Mouse (Mus musculus): ENCODE data around the gene Pfdn4. TPM values are rescaled to one million over a fixed set of nuclear protein-coding genes. Genes with fewer than 3 reads are reported as not detected.

Pfdn4 gene
- total RNA-seq, 2 experiments from 2014 or later: 11.8 to 12.9 TPM

- DNase-seq (ENCODE audit: low spot score): no peak
Observed at GRCm38 (mm10) chr2:170494784-170495710, 1.2 kb upstream of the Pfdn4 start.

GRCm38 (mm10) chr2:170497091-170497566 lies 901 bp downstream of the Pfdn4 start, which contains the start of gene Cyp24a1:
Cyp24a1 (minus strand) TSS chr2:170497145.
- DNase-seq (ENCODE audit: low spot score): peak; percentile 49

GRCm38 (mm10) chr2:170498011-170498410 lies 1.8 kb downstream of the Pfdn4 start:
- no peak for DNase-seq (ENCODE audit: low spot score)

- no peak for DNase-seq (ENCODE audit: low spot score)
Observed at GRCm38 (mm10) chr2:170503343-170503742, 7.1 kb downstream of the Pfdn4 start.

- no peak for DNase-seq (ENCODE audit: low spot score)
Observed at GRCm38 (mm10) chr2:170503983-170504382, 7.8 kb downstream of the Pfdn4 start.

- peak; percentile 81 for DNase-seq (ENCODE audit: low spot score)
Observed at GRCm38 (mm10) chr2:170507734-170508133, 11.5 kb downstream of the Pfdn4 start.

- peak; percentile 91 for DNase-seq (ENCODE audit: low spot score)
Observed at GRCm38 (mm10) chr2:170508821-170509220, 12.6 kb downstream of the Pfdn4 start.

- DNase-seq (ENCODE audit: low spot score): peak; percentile 90
Observed at GRCm38 (mm10) chr2:170511073-170511891, 15.1 kb downstream of the Pfdn4 start.

- no peak for DNase-seq (ENCODE audit: low spot score)
Observed at GRCm38 (mm10) chr2:170513756-170514155, 17.5 kb downstream of the Pfdn4 start.

- peak; percentile 45 for DNase-seq (ENCODE audit: low spot score)
Observed at GRCm38 (mm10) chr2:170520321-170520971, 24.2 kb downstream of the Pfdn4 start.

GRCm38 (mm10) chr2:170526513-170526912 lies 30.3 kb downstream of the Pfdn4 start:
- no peak for DNase-seq (ENCODE audit: low spot score)

- no peak for DNase-seq (ENCODE audit: low spot score)
Observed at GRCm38 (mm10) chr2:170528061-170528460, 31.8 kb downstream of the Pfdn4 start.

- no peak for DNase-seq (ENCODE audit: low spot score)
Observed at GRCm38 (mm10) chr2:170529766-170530165, 33.5 kb downstream of the Pfdn4 start.

GRCm38 (mm10) chr2:170530256-170530655 lies 34.0 kb downstream of the Pfdn4 start:
- DNase-seq (ENCODE audit: low spot score): no peak

- DNase-seq (ENCODE audit: low spot score): no peak
Observed at GRCm38 (mm10) chr2:170534116-170534802, 38.0 kb downstream of the Pfdn4 start.

- DNase-seq (ENCODE audit: low spot score): no peak
Observed at GRCm38 (mm10) chr2:170534803-170535174, 38.6 kb downstream of the Pfdn4 start.

GRCm38 (mm10) chr2:170535841-170536240 lies 39.6 kb downstream of the Pfdn4 start:
- DNase-seq (ENCODE audit: low spot score): no peak

- no peak for DNase-seq (ENCODE audit: low spot score)
Observed at GRCm38 (mm10) chr2:170539211-170539610, 43.0 kb downstream of the Pfdn4 start.

GRCm38 (mm10) chr2:170543625-170544024 lies 47.4 kb downstream of the Pfdn4 start:
- no peak for DNase-seq (ENCODE audit: low spot score)

GRCm38 (mm10) chr2:170544159-170544558 lies 47.9 kb downstream of the Pfdn4 start:
- no peak for DNase-seq (ENCODE audit: low spot score)

GRCm38 (mm10) chr2:170544950-170545349 lies 48.7 kb downstream of the Pfdn4 start:
- no peak for DNase-seq (ENCODE audit: low spot score)
